Mouse (Mus musculus): ENCODE data around the gene Gm4787.
A peak's percentile ranks its signal among the peaks of the same experiment; 100 is the strongest.
"Not testable (repeated sequence)": the region's sequence is repeated elsewhere in the genome, so short reads cannot be mapped to it uniquely, and the experiment has no call there.

Gm4787 gene

GRCm38 (mm10) chr12:81379364-81379763 is at the start of gene Gm4787:
TSS of gene Gm4787 (minus strand) at chr12:81379464.
- DNase-seq (ENCODE audit: low read depth) = not testable (repeated sequence)

GRCm38 (mm10) chr12:81421846-81422245 is 42.6 kb upstream of the Gm4787 start, which contains the start of gene Adam4:
TSS of gene Adam4 (minus strand) at chr12:81421946.
- no peak for DNase-seq (ENCODE audit: low read depth)

- DNase-seq (ENCODE audit: low read depth) = no peak
These were observed 33.9 kb upstream of the Gm4787 start for GRCm38 (mm10) chr12:81413211-81413610.

GRCm38 (mm10) chr12:81408966-81409365 is 29.7 kb upstream of the Gm4787 start:
- DNase-seq (ENCODE audit: low read depth) = no peak

- peak; percentile 53 for DNase-seq (ENCODE audit: low read depth)
These were observed 22.9 kb upstream of the Gm4787 start for GRCm38 (mm10) chr12:81402187-81402586.

GRCm38 (mm10) chr12:81333841-81334240 is 45.4 kb downstream of the Gm4787 start:
- no peak for DNase-seq (ENCODE audit: low read depth)

- DNase-seq (ENCODE audit: low read depth) = no peak
These were observed 46.3 kb downstream of the Gm4787 start, which contains the start of gene Slc8a3 for GRCm38 (mm10) chr12:81332875-81333421. TSS of gene Slc8a3 (minus strand) at chr12:81333180.

GRCm38 (mm10) chr12:81331937-81332874 is 47.1 kb downstream of the Gm4787 start:
- DNase-seq (ENCODE audit: low read depth) = no peak

GRCm38 (mm10) chr12:81331046-81331638 is 48.1 kb downstream of the Gm4787 start:
- no peak for DNase-seq (ENCODE audit: low read depth)

Measured in induced T-regulatory cell, adult 2 months (primary cell).